Mouse (Mus musculus): ENCODE data around the gene Apoo.
A peak's percentile ranks its signal among the peaks of the same experiment; 100 is the strongest.
"Not testable (repeated sequence)": the region's sequence is repeated elsewhere in the genome, so short reads cannot be mapped to it uniquely, and the experiment has no call there.

Gene Apoo

DNA sequence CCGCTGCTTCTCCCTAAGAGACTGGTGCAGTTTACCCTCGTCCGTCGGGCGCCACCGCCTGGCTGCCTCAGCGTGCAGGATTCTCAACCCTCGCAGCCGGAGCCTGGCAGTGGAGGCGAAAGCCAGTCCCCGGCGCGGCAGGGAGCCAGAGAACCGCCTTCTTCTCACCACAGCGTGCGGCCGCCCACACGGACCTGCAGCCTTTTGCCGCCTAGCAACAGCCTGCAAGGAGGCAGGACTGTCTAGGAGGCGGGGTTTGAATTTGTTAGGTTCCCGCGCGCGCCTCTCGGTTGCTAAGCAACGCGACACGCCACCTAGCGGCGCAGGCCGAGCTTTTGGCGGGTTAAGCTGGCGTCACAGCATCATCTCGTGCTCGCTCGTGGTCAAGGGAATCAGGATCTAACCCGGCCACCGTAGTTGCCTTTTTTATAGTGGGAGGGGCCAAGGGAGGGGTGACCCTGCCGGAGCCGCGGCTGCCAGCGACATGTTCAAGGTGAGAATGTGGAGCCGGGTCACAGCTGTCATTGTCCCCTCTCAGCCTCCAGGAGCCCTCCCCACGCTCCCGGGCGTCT is at the start of gene Apoo, which contains the start of gene Fam90a1b:
Gene Apoo, plus strand, starts transcription at position 448 of the 572 bp plus-strand sequence.
Gene Fam90a1b, minus strand, starts transcription at position 108 of the 572 bp plus-strand sequence.
- DNase-seq (ENCODE audit: low spot score in 2 of 2) = peak; percentile 96 to 97

DNA sequence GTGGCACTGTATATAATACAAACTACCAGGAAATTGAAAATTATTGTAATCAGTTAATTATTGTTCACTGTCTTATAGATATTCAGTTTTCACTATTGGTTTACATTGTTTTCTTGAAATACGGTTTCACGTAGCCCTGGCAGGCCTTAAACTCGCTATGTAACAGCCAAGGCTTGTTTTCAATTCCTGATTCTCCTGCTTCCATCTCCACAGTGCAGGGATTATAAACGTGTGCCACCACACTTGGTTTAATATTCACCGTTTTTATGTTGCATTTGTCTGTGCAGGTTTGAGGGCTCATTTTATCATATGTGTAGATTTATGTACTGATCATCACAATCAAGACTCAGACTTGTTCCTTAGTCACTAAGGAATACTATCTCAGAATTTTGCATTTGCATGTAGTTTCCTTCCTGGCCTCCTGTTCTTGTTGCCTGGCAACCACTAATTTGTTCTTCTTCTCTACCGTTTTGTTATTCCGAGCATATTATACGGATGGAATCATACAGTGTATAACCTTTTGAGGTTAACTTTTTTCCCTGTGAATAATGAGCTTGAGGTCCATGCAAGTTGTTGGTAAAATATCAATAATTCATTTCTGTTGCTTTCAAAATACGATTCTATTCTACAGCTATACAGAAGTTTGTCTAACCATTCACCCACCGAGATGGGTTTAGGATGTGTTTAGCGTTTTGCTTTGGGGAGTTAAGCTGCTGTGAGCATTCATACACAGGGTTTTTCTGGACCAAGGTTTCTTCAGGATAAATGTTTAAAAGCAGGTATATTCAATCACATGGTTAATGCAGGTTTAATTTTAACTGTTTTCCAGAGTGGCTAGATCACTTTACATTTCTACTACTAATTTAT is 45.6 kb upstream of the Apoo start:
- no peak for DNase-seq (ENCODE audit: low spot score in 2 of 2)

DNA sequence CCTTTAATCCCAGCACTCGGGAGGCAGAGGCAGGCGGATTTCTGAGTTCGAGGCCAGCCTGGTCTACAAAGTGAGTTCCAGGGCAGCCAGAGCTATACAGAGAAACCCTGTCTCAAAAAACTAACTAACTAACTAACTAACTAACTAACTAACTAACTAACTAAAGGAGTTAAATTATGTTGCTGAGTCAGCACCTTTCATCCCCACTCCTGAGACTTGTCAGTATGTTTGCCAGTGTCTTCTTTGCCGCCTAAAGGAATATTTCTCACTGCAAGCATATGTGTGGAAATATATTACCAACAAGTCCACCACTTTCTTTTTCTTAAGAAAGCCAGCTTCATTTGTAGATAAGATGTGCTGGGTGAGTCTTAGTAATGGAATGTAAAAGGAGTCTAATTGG is 23.3 kb upstream of the Apoo start:
- not testable (repeated sequence) for DNase-seq (ENCODE audit: low spot score in 2 of 2)

DNA sequence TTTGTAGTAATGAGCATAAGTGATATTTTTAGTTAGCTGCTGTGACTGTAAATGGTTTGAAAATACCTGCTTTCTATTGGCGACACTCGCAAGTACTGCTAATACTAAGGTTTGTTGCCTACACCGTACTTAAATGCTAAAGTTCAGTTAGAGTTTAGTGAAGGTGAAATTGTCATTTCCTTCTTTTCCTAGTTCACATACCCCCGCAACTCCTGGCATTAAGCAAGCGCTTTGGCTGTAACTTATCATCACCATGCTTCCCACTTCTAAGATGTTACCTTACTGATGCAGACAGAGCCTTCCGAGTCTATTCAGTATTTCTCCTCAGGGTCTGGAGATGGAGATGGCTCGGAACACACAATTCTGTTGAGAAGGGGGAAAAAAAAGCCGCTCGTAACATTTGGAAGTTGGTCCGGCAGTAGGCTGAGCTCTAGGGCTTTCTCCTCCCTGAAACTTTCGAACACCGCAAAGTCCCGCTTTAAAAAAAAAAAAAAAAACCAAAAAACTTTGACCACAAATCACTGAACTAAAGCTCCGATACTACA is 1.5 kb upstream of the Apoo start:
- DNase-seq (ENCODE audit: low spot score in 2 of 2) = no peak

DNA sequence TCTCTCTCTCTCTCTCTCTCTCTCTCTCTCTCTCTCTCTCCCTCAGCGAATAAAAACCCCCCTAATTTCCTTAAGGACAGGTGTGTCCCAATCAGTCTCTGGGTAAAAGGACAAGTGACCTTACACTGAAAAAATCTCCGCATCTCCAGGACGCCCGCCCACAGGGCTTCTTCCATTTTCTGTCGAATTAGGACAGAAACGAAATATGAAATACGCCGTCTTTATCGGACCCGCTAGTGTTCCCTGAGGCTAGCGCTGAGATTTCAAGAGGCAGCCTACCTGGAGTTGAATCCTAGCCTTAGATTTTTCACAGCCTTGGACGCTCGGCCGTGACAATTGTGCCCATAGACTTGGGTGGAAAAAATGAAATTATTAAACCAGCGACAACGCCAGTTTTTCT is 888 bp upstream of the Apoo start:
- DNase-seq (ENCODE audit: low spot score in 2 of 2) = peak in 1 of 2 experiments; percentile 1

DNA sequence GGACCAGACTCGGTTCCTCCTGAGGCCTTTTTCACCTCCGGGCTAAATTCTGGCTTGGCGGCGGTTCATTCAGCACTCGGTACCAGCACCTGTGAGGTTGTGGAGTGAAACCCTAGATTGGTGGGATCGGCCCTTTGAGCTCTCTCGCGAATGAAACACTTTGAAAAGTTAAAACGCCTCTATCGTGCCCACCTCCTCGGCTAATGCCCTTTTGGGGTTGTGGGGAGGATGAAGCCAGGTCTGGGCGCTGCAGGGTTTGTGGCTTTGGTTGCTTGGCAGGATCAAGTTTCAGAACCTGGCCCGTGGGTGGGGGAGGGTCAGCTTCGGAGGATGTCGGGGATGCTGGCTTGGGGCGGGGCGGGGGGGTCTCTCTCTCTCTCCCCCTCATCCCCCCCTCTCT is 331 bp downstream of the Apoo start:
- DNase-seq (ENCODE audit: low spot score in 2 of 2) = no peak

DNA sequence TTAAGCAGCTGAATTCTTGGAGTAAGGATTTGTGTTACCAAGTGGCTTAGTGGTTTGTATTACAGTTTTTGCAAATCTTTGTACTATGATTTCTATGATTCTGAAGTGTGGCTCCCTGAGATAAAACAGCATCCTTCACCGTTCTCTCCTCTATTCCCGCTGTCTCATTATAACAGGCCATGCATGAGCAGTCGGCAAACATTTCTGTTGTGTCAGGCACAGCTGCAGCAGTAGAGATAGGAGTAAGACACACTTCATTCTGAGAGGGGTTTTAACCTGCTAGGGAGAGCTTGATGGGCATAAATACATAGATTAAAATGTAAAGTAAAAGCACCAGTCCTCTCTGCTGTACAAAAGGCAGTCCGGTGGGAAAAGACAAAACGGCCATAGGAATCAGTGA is 11.8 kb downstream of the Apoo start:
- no peak for DNase-seq (ENCODE audit: low spot score in 2 of 2)

DNA sequence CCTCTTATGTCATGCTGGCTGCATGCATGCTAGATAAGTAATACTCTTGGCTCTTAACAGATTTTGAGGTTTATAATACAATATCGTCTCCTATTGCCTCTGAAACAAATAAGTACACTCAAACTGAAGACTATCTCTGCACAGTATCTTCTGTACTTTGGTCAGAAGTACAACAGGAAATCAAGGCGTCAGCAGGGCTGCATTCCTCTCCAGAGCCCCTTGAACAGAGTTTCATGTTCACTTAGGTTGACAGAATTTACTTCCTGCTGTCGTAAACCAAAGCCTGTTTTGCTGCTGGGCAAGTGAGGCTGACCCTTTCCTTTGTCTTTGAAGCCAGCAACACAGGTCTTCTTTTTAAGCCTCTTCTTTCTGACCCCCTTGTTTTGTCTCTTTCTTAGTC is 42.1 kb downstream of the Apoo start:
- no peak for DNase-seq (ENCODE audit: low spot score in 2 of 2)

DNA sequence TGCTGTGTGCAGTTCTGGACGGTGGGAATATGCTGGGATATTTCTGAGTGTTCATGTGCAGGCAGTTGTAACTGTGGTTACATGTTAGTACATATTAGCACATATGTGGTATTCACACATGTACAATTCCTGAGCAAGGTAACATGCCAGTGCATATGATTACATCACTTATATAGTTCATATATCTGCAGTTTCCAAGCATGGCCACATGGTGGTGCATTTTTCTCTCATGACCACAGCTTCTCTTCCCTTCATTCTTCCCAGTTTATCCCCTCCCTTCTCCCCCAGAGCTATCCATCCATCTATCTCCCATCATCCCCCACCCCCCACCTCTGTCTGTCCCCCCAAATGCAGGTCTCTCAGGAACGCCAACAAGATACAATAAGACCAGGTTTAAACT is 53.3 kb downstream of the Apoo start:
- DNase-seq (ENCODE audit: low spot score in 2 of 2) = no peak

DNA sequence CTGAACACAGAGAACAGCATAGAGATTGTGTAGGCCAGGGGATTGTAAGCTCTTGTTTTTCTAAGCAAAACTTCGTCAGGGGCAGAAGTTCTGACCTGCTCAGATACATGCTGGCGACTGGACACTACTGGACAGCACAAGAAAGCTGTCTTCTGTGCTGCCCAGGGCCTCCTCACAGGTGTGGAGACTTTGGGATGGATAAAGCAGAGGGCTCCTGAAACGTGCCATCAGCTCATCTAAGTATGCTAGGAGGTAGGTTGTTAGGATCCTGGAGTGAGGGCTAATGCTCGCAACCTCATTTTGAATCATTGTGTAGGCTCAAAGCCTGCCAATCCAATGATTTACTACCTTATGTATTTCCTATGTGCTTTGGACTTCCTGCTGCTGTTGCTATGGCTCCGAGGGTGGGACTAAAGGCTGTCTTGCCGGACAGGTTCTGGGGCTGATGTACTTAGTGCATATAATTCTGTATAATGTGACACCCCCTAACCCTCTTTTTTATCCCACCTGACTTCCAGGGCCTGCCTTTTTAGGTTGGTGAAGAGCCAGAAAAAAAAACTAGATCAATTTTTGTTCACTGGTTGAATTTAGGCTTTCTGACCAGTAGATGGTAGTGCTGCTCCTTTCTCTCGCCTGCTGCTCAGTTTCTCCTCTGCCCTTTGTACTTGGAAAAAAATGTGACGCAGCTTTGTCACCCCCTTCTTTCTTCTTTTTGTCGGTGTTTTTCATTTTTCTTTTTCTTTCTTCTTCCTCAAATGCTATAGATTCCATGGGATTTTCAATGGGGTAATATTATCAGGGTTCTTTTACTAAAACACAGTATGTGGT is 64.8 kb downstream of the Apoo start:
- DNase-seq (ENCODE audit: low spot score in 2 of 2) = no peak

DNA sequence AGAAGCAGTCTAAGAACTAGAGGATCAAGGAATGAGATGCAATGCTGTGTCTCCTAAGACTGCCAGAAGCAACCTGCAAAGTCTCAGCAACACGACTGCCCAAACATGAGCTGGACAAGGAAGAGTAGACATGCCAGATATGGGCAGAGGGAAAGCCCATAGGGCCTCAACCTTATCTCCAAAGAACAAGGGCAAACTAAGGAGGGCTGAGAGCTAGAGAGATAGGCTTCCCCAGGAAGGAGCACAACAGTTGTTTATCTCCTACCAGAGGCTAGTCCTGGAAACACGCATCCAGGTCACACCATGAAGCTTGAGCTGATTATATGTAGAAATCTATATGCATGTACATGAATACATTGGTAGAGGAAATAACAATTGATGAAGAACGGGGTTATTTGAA is 78.5 kb downstream of the Apoo start:
- DNase-seq (ENCODE audit: low spot score in 2 of 2) = not testable (repeated sequence)

DNA sequence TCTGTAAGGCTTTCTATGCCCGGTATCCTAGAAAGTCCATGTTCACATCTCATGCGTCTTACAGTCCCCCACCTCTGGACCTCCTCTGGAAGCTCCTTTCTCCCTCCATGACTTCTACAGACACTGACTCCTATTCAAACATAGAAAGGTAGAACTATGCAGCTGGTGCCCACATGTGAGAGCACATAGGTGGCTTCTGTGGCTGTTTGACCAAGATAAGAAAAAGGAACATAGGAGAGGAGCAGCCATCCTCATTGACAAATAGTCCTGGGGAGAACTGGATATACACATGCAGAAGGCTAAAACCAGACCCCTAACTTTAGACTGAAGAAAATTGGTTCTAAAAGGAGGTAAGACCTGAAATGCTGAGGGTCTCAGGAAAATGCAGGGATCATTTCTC is 79.1 kb downstream of the Apoo start:
- not testable (repeated sequence) for DNase-seq (ENCODE audit: low spot score in 2 of 2)

DNA sequence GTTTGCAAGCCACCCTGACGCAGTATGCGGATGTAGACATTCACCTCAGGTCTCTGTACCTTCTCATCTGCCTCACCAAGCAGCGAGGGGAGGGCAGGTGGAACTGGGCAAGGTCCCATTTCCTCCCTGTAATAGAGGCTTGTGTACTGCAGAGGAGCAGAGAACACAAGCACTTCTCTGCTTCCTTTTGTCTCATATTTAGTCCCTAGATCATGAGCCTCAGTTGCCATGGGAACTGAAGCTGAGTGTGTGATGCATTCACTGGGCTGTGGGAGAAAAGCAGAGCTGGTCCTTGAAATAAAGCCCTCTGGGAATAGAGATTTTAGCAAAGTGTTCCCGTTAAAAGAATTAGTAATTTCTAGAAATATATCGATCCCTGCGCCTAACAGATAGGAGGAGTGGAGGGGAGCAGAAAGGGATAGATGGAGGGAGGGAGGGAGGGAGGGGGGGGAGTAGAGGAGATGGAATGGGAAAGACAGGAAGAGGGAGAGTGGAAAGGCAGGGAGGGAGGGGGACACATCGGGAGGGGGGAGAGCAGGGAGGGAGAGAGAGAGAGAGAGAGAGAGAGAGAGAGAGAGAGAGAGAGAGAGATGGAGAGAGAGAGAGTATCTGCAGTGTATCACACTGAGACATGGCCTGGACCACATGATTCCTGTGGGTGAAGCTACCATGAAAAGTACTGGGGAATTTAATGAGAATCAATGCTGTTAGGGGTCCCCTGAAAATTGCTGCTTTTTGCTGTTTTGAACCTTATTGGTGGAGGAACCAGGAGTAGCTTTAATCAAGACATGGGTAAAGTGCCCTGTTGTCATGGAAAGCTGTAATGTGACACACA is 83.3 kb downstream of the Apoo start:
- DNase-seq (ENCODE audit: low spot score in 2 of 2) = not testable (repeated sequence)

DNA sequence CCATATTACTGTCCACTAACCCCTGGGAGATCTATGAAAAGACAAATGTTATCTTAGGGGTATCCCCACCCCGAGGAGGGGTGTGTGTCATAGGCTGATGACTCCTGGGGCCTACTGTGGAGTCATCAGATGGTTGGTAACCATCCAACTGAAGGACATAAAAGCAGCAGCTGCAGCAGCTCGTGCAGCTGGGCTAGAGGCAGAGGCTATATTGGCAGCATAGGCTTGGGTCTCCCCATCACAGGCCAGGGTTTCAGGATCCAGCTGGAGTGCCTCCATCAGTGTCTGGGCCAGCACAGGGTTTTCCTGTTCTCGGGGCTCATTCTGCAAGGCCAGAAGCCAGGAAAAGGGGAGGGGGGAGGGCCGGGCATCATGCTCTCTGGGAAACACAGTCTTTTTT is 92.4 kb downstream of the Apoo start:
- peak in 1 of 2 experiments; percentile 3 for DNase-seq (ENCODE audit: low spot score in 2 of 2)

DNA sequence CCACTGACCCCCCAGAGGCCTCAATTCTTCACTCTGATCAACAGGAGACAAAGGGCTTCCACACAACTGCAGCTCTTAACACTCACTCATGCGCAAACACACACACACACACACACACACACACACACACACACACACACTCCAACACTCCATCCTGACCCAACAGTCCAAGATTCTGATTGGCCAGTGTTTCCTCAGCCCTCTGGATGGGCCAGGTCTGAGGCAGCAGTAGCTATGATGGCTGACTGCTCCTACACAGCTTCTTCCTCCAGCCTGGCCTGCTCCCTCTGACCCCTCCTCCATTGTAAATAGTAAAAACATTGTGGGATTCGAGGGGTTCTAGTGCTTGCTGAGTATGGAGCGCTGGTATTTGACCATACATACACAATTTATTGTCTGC is 94.6 kb downstream of the Apoo start:
- DNase-seq (ENCODE audit: low spot score in 2 of 2) = not testable (repeated sequence)

DNA sequence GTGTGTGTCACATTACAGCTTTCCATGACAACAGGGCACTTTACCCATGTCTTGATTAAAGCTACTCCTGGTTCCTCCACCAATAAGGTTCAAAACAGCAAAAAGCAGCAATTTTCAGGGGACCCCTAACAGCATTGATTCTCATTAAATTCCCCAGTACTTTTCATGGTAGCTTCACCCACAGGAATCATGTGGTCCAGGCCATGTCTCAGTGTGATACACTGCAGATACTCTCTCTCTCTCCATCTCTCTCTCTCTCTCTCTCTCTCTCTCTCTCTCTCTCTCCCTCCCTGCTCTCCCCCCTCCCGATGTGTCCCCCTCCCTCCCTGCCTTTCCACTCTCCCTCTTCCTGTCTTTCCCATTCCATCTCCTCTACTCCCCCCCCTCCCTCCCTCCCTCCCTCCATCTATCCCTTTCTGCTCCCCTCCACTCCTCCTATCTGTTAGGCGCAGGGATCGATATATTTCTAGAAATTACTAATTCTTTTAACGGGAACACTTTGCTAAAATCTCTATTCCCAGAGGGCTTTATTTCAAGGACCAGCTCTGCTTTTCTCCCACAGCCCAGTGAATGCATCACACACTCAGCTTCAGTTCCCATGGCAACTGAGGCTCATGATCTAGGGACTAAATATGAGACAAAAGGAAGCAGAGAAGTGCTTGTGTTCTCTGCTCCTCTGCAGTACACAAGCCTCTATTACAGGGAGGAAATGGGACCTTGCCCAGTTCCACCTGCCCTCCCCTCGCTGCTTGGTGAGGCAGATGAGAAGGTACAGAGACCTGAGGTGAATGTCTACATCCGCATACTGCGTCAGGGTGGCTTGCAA is 95.9 kb downstream of the Apoo start:
- not testable (repeated sequence) for DNase-seq (ENCODE audit: low spot score in 2 of 2)
